Mouse (Mus musculus) G1E (cell line): ENCODE measurements around the gene Wdr38.

Experiments
- GATA1 ChIP-seq: IDR thresholded peaks from 2 replicates; pipeline ENCODE4 v1.6.1; 2012; ENCODE audit warnings: borderline replicate concordance, low read length, inconsistent platforms, mixed read lengths
- POLR2AphosphoS5 ChIP-seq: IDR thresholded peaks from 2 replicates; pipeline ENCODE4 v1.6.1; 2012; ENCODE audit warnings: low read depth, low read length, inconsistent platforms; ENCODE audit not compliant: insufficient replicate concordance

- TF ChIP-seq GATA1: no peak
- no peak for TF ChIP-seq POLR2AphosphoS5
Measured at GRCm38 (mm10) chr2:39001866-39002265, 4.6 kb downstream of the Wdr38 start.
